Comparison of ENCODE assay signal across 22 mouse cellular contexts in the genomic region with DNA sequence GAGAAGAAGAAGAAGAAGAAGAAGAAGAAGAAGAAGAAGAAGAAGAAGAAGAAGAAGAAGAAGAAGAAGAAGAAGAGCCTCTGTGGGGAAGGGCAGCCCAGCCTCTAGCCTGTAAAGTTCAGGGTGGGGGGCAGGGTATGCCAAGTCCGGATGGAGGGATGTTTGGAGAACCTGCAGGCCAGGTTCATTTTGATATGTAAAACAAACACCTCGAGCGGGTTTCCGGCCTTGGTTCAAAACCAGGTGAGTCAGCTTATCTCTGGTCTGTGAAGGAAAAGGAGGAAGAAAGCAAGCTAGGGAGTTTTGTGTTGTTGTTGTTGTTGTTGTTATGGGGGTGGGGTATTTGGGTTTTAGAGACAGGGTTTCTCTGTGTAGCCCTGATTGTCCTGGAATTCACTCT. TPM values are rescaled to one million over a fixed set of nuclear protein-coding genes. Genes with fewer than 3 reads are reported as not detected.
DNase-seq lines count a peak whose midpoint lies in the region; ATAC-seq and TF ChIP-seq lines count a peak whose summit lies in the region.
"Had no signal": no experiment of that assay in that cellular context is flagged by ENCODE, and none has a peak within 500 bp of the region (broad histone marks: within the 10 kb centered on the region; RNA-seq: fewer than 3 reads in every experiment).

No protein-coding gene starts in this region.

- peak; percentile 91 for TF ChIP-seq EP300 in ES-Bruce4 (IDR thresholded peaks at IDR 0.05; ENCODE audit: insufficient read depth, low read depth, low read length)

- TF ChIP-seq CTCF in E14TG2a.4 (conservative IDR thresholded peaks at IDR 0.05; ENCODE audit: low read length) (no peak), ES-Bruce4 (IDR thresholded peaks at IDR 0.05; ENCODE audit: low read depth, low read length) (no peak)
- TF ChIP-seq CTCF in intestine, postnatal 0 days (IDR thresholded peaks at IDR 0.05; ENCODE audit: low read depth) = no peak

- no peak for DNase-seq in liver, embryonic 13.5 days
- no peak for DNase-seq in liver
- DNase-seq in thymus, postnatal 14 days = no peak
- no peak for DNase-seq in embryo, embryonic 10 days (ENCODE audit: low spot score)
- DNase-seq: adrenal gland, postnatal 10 days; cerebellum, adult 11 months; cerebellum, adult 8-10 months; cerebellum, postnatal 14 days; gastrocnemius, adult 2 months; gastrocnemius, postnatal 25 days; heart, postnatal 10 days; heart, postnatal 4 days had no signal

- peak overlapping the region; percentile 76 for H3K27ac ChIP-seq in liver, embryonic 13.5 days
- peak overlapping the region; percentile 96 for H3K27ac ChIP-seq in ES-Bruce4 (ENCODE audit: insufficient read depth, low read length)
- peak overlapping the region; percentile 83 for H3K27ac ChIP-seq in liver, embryonic 15.5 days (replicated peaks)
- no peak overlapping the region for H3K27ac ChIP-seq in intestine, postnatal 0 days (ENCODE audit: low read depth, low read length)
- H3K27ac ChIP-seq: embryonic facial prominence, embryonic 13.5 days; forebrain, embryonic 10.5 days; gastrocnemius, adult 2 months; hindbrain, embryonic 12.5 days had no signal

- WGBS in liver, embryonic 13.5 days (ENCODE audit: insufficient replicate concordance) = 34% methylated on average over 4 of the region's 4 CpGs
- 49% methylated on average over 4 of the region's 4 CpGs for WGBS in liver, embryonic 15.5 days (ENCODE audit: insufficient replicate concordance)
- WGBS in intestine, postnatal 0 days = 23% methylated on average over 4 of the region's 4 CpGs

- no peak for TF ChIP-seq POLR2A in ES-Bruce4 (IDR thresholded peaks at IDR 0.05; ENCODE audit: insufficient read depth, low read length)

- H3K4me3 ChIP-seq in liver, embryonic 13.5 days (replicated peaks) = peak overlapping the region; percentile 27
- H3K4me3 ChIP-seq in E14TG2a.4 (replicated peaks; ENCODE audit: low read length) = peak overlapping the region; percentile 26; the same call in 1 of the 2 replicates
- H3K4me3 ChIP-seq in ES-Bruce4 (ENCODE audit: low read depth, low read length) = no peak overlapping the region
- H3K4me3 ChIP-seq in liver, embryonic 15.5 days (replicated peaks) = peak overlapping the region; percentile 20; the same call in 1 of the 2 replicates
- no peak overlapping the region for H3K4me3 ChIP-seq in intestine, postnatal 0 days (ENCODE audit: low read depth, low read length)
- H3K4me3 ChIP-seq: embryonic facial prominence, embryonic 13.5 days; forebrain, embryonic 10.5 days; gastrocnemius, adult 2 months; hindbrain, embryonic 12.5 days had no signal

- peaks cover 77% of the 10 kb centered on the region for H3K36me3 ChIP-seq in liver, embryonic 13.5 days
- H3K36me3 ChIP-seq in E14TG2a.4 (ENCODE audit: insufficient read depth, low read length) = no peaks in the 10 kb centered on the region
- no peaks in the 10 kb centered on the region for H3K36me3 ChIP-seq in ES-Bruce4 (ENCODE audit: control insufficient read depth, insufficient read depth, low read length, poor library complexity, severe bottlenecking)
- H3K36me3 ChIP-seq in liver, embryonic 15.5 days (replicated peaks) = peaks cover 80% of the 10 kb centered on the region
- H3K36me3 ChIP-seq in intestine, postnatal 0 days (ENCODE audit: control insufficient read depth, insufficient read depth) = no peaks in the 10 kb centered on the region
- H3K36me3 ChIP-seq: embryonic facial prominence, embryonic 13.5 days; forebrain, embryonic 10.5 days; hindbrain, embryonic 12.5 days had no signal

- peak overlapping the region; percentile 47 for H3K9ac ChIP-seq in liver, embryonic 13.5 days
- H3K9ac ChIP-seq in ES-Bruce4 (ENCODE audit: low read depth, poor library complexity, severe bottlenecking) = no peak overlapping the region
- H3K9ac ChIP-seq in liver, embryonic 15.5 days = peak overlapping the region; percentile 25; the same call in 1 of the 2 replicates
- H3K9ac ChIP-seq in intestine, postnatal 0 days (ENCODE audit: low read depth, low read length) = no peak overlapping the region
- H3K9ac ChIP-seq: embryonic facial prominence, embryonic 13.5 days; hindbrain, embryonic 12.5 days had no signal

- peaks cover 74% of the 10 kb centered on the region for H3K4me1 ChIP-seq in liver, embryonic 13.5 days (replicated peaks)
- H3K4me1 ChIP-seq in E14TG2a.4 (replicated peaks; ENCODE audit: low read depth, low read length) = peaks cover 77% of the 10 kb centered on the region
- H3K4me1 ChIP-seq in ES-Bruce4 (ENCODE audit: control insufficient read depth, insufficient read depth, low read length) = peaks cover 20% of the 10 kb centered on the region
- H3K4me1 ChIP-seq in liver, embryonic 15.5 days (replicated peaks) = peaks cover 74% of the 10 kb centered on the region
- H3K4me1 ChIP-seq in intestine, postnatal 0 days (replicated peaks; ENCODE audit: control insufficient read depth, insufficient read depth, low read length) = no peaks in the 10 kb centered on the region

- 0 out of 2 replicates have a peak, but pooled peaks cover 4% of the 10 kb centered on the region for H3K27me3 ChIP-seq in liver, embryonic 13.5 days
- H3K27me3 ChIP-seq in E14TG2a.4 (ENCODE audit: insufficient read depth, low read length) = peaks cover 36% of the 10 kb centered on the region
- no peaks in the 10 kb centered on the region for H3K27me3 ChIP-seq in ES-Bruce4 (ENCODE audit: control insufficient read depth, insufficient read depth, low read length, poor library complexity, severe bottlenecking)
- no peaks in the 10 kb centered on the region for H3K27me3 ChIP-seq in liver, embryonic 15.5 days
- H3K27me3 ChIP-seq in intestine, postnatal 0 days (replicated peaks; ENCODE audit: control insufficient read depth, insufficient read depth, low read length) = 0 out of 2 replicates have a peak, but pooled peaks cover 10% of the 10 kb centered on the region

- no peaks in the 10 kb centered on the region for H3K9me3 ChIP-seq in liver, embryonic 13.5 days (replicated peaks)
- H3K9me3 ChIP-seq in E14TG2a.4 (ENCODE audit: low read length) (no peaks in the 10 kb centered on the region), ES-Bruce4 (replicated peaks; ENCODE audit: control insufficient read depth, insufficient read depth, low read length, poor library complexity, severe bottlenecking) (no peaks in the 10 kb centered on the region)
- H3K9me3 ChIP-seq in liver, embryonic 15.5 days (replicated peaks) = no peaks in the 10 kb centered on the region
- no peaks in the 10 kb centered on the region for H3K9me3 ChIP-seq in intestine, postnatal 0 days (ENCODE audit: control insufficient read depth)
- H3K9me3 ChIP-seq: embryonic facial prominence, embryonic 13.5 days; forebrain, embryonic 10.5 days; G1E; hindbrain, embryonic 12.5 days had no signal

- no peak for ATAC-seq in liver, embryonic 13.5 days (ENCODE audit: low read depth)
- ATAC-seq in liver, embryonic 15.5 days (ENCODE audit: insufficient read depth) = no peak
- ATAC-seq in intestine, postnatal 0 days = no peak
- ATAC-seq: forebrain, embryonic 14.5 days; hindbrain, embryonic 16.5 days had no signal

- H3K4me2 ChIP-seq in liver, embryonic 13.5 days = peak overlapping the region; percentile 38
- H3K4me2 ChIP-seq in liver, embryonic 15.5 days = peak overlapping the region; percentile 46
- no peak overlapping the region for H3K4me2 ChIP-seq in intestine, postnatal 0 days (replicated peaks; ENCODE audit: low read depth)
- H3K4me2 ChIP-seq: embryonic facial prominence, embryonic 13.5 days; hindbrain, embryonic 12.5 days had no signal

RNA-seq across cellular contexts. Expression of a gene that starts 7.1 kb away (rescaled TPM):
- polyA plus RNA-seq in liver, embryonic 13.5 days (2015; fragmentation: Nextera tagmentation; extraction: Ambion mirVana) = 545 and 561 TPM in 2 replicates
- polyA plus RNA-seq in ES-Bruce4 (2011; ENCODE audit: insufficient read depth, insufficient read length, low read depth, missing spikeins) = 4.2 and 4.6 TPM in 2 replicates
- 587 and 603 TPM in 2 replicates for polyA plus RNA-seq in liver, embryonic 15.5 days (2015; fragmentation: Nextera tagmentation; extraction: Ambion mirVana)
- polyA plus RNA-seq in intestine, postnatal 0 days (2015; fragmentation: Nextera tagmentation; extraction: Ambion mirVana) = 0.10 and 0.16 TPM in 2 replicates

RNA-seq across cellular contexts. Expression of a gene that starts 18.3 kb away (rescaled TPM):
- polyA plus RNA-seq in liver, embryonic 13.5 days (2015; fragmentation: Nextera tagmentation; extraction: Ambion mirVana) = 19.0 and 23.3 TPM in 2 replicates
- polyA plus RNA-seq in ES-Bruce4 (2011; ENCODE audit: insufficient read depth, insufficient read length, low read depth, missing spikeins) = 50.0 and 53.2 TPM in 2 replicates
- polyA plus RNA-seq in liver, embryonic 15.5 days (2015; fragmentation: Nextera tagmentation; extraction: Ambion mirVana) = 16.0 and 17.3 TPM in 2 replicates
- 18.5 and 19.0 TPM in 2 replicates for polyA plus RNA-seq in intestine, postnatal 0 days (2015; fragmentation: Nextera tagmentation; extraction: Ambion mirVana)

RNA-seq across cellular contexts. Expression of a gene that starts 43.3 kb away (rescaled TPM):
- polyA plus RNA-seq in liver, embryonic 13.5 days (2015; fragmentation: Nextera tagmentation; extraction: Ambion mirVana) = 83.1 and 92.7 TPM in 2 replicates
- polyA plus RNA-seq in ES-Bruce4 (2011; ENCODE audit: insufficient read depth, insufficient read length, low read depth, missing spikeins) = 84.6 and 87.1 TPM in 2 replicates
- 70.6 and 79.4 TPM in 2 replicates for polyA plus RNA-seq in liver, embryonic 15.5 days (2015; fragmentation: Nextera tagmentation; extraction: Ambion mirVana)
- 129 and 136 TPM in 2 replicates for polyA plus RNA-seq in intestine, postnatal 0 days (2015; fragmentation: Nextera tagmentation; extraction: Ambion mirVana)

RNA-seq across cellular contexts. Expression of a gene that starts 51.9 kb away (rescaled TPM):
- polyA plus RNA-seq in liver, embryonic 13.5 days (2015; fragmentation: Nextera tagmentation; extraction: Ambion mirVana) = 232 and 286 TPM in 2 replicates
- 209 and 226 TPM in 2 replicates for polyA plus RNA-seq in ES-Bruce4 (2011; ENCODE audit: insufficient read depth, insufficient read length, low read depth, missing spikeins)
- polyA plus RNA-seq in liver, embryonic 15.5 days (2015; fragmentation: Nextera tagmentation; extraction: Ambion mirVana) = 280 and 309 TPM in 2 replicates
- polyA plus RNA-seq in intestine, postnatal 0 days (2015; fragmentation: Nextera tagmentation; extraction: Ambion mirVana) = 252 and 263 TPM in 2 replicates

RNA-seq across cellular contexts. Expression of a gene that starts 59.2 kb away (rescaled TPM):
- 61.7 and 77.5 TPM in 2 replicates for polyA plus RNA-seq in liver, embryonic 13.5 days (2015; fragmentation: Nextera tagmentation; extraction: Ambion mirVana)
- 52.6 and 53.3 TPM in 2 replicates for polyA plus RNA-seq in ES-Bruce4 (2011; ENCODE audit: insufficient read depth, insufficient read length, low read depth, missing spikeins)
- 46.4 and 50.2 TPM in 2 replicates for polyA plus RNA-seq in liver, embryonic 15.5 days (2015; fragmentation: Nextera tagmentation; extraction: Ambion mirVana)
- 76.2 and 88.6 TPM in 2 replicates for polyA plus RNA-seq in intestine, postnatal 0 days (2015; fragmentation: Nextera tagmentation; extraction: Ambion mirVana)

Comparison
In these comparisons a context has a peak if more than half of its experiments do, and no peak if none do; other contexts are left out.
1. H3K4me3 ChIP-seq: peak in liver, embryonic 13.5 days (single experiment), E14TG2a.4 (single experiment) and liver, embryonic 15.5 days (single experiment); none in ES-Bruce4 (single experiment) and intestine, postnatal 0 days (single experiment).
2. H3K9ac ChIP-seq: peak in liver, embryonic 13.5 days (single experiment) and liver, embryonic 15.5 days (single experiment); none in ES-Bruce4 (single experiment) and intestine, postnatal 0 days (single experiment).
3. RNA of a gene that starts 7.1 kb away (polyA plus RNA-seq): 587 to 603 TPM in liver, embryonic 15.5 days and 545 to 561 TPM in liver, embryonic 13.5 days; 4.2 to 4.6 TPM in ES-Bruce4 and 0.10 to 0.16 TPM in intestine, postnatal 0 days; every median in the first group is over 10 times any median in the second.